In genomic region chr17:35514756-35515155, GRCm38 (mm10) we compare ENCODE assay signal across 12 mouse cellular contexts. TPM values are rescaled to one million over a fixed set of nuclear protein-coding genes. Genes with fewer than 3 reads are reported as not detected.
DNase-seq lines count a peak whose midpoint lies in the region; ATAC-seq and TF ChIP-seq lines count a peak whose summit lies in the region.
"Had no signal": no experiment of that assay in that cellular context is flagged by ENCODE, and none has a peak within 500 bp of the region (broad histone marks: within the 10 kb centered on the region; RNA-seq: fewer than 3 reads in every experiment).

No protein-coding gene starts in this region.

- intact Hi-C loops in heart, adult 2 months (cut with DNase I): loop anchor here (2.0 kb wide), 1 partner anchor 30 kb away; no protein-coding TSS in a partner anchor

- DNase-seq in heart, embryonic 10.5 days (ENCODE audit: low spot score): no peak
- DNase-seq in heart, adult 2 months: no peak
- DNase-seq in liver, embryonic 14.5 days (ENCODE audit: low read depth in 3 of 3, low spot score in 3 of 3): no peak
- no peak for DNase-seq in adrenal gland, adult 2 months
- DNase-seq in testis, postnatal 14 days (ENCODE audit: low spot score): no peak
- DNase-seq in left cerebral cortex, adult 11 months (ENCODE audit: low spot score): no peak
- DNase-seq: adrenal gland, postnatal 36 days had no signal

- H3K4me1 ChIP-seq in heart, embryonic 10.5 days: peaks cover 35% of the 10 kb centered on the region
- 0 out of 2 replicates have a peak, but pooled peaks cover 1% of the 10 kb centered on the region for H3K4me1 ChIP-seq in heart, adult 2 months (ENCODE audit: control insufficient read depth, insufficient read depth, low read length)
- peaks cover 77% of the 10 kb centered on the region for H3K4me1 ChIP-seq in E14TG2a.4 (replicated peaks; ENCODE audit: low read depth, low read length)
- peaks cover 36% of the 10 kb centered on the region for H3K4me1 ChIP-seq in forebrain, embryonic 13.5 days
- H3K4me1 ChIP-seq in liver, embryonic 14.5 days (replicated peaks; ENCODE audit: control insufficient read depth in 2 of 2, insufficient read depth in 2 of 2, low read length in 1 of 2): peaks cover 5 to 16% of the 10 kb centered on the region in 2 experiments

- peaks cover 3% of the 10 kb centered on the region; the same call in 1 of the 2 replicates for H3K27me3 ChIP-seq in heart, embryonic 10.5 days (ENCODE audit: insufficient read depth, poor library complexity, severe bottlenecking)
- no peaks in the 10 kb centered on the region for H3K27me3 ChIP-seq in heart, adult 2 months (ENCODE audit: control insufficient read depth, insufficient read depth, low read length)
- no peaks in the 10 kb centered on the region for H3K27me3 ChIP-seq in E14TG2a.4 (ENCODE audit: insufficient read depth, low read length)
- H3K27me3 ChIP-seq in forebrain, embryonic 13.5 days: no peaks in the 10 kb centered on the region
- no peaks in the 10 kb centered on the region for H3K27me3 ChIP-seq in liver, embryonic 14.5 days (ENCODE audit: control insufficient read depth, insufficient read depth, low read length)

- H3K36me3 ChIP-seq in heart, embryonic 10.5 days: peaks cover 18% of the 10 kb centered on the region; the same call in 1 of the 2 replicates
- H3K36me3 ChIP-seq in heart, adult 2 months (ENCODE audit: control insufficient read depth, insufficient read depth, low read length): no peaks in the 10 kb centered on the region
- H3K36me3 ChIP-seq in E14TG2a.4 (ENCODE audit: insufficient read depth, low read length): peaks cover 66% of the 10 kb centered on the region
- 0 out of 2 replicates have a peak, but pooled peaks cover 2% of the 10 kb centered on the region for H3K36me3 ChIP-seq in forebrain, embryonic 13.5 days (ENCODE audit: poor library complexity, severe bottlenecking)
- peaks cover 10% of the 10 kb centered on the region for H3K36me3 ChIP-seq in liver, embryonic 14.5 days (replicated peaks; ENCODE audit: control insufficient read depth, insufficient read depth, low read depth)

- H3K9ac ChIP-seq in heart, adult 2 months (ENCODE audit: low read depth, low read length): no peak overlapping the region
- peak overlapping the region; percentile 68 for H3K9ac ChIP-seq in forebrain, embryonic 13.5 days
- peak overlapping the region; percentile 67 for H3K9ac ChIP-seq in liver, embryonic 14.5 days (replicated peaks)

- peak overlapping the region; percentile 72 for H3K4me2 ChIP-seq in forebrain, embryonic 13.5 days
- peak overlapping the region; percentile 85 for H3K4me2 ChIP-seq in liver, embryonic 14.5 days (ENCODE audit: low read depth)

- no peaks in the 10 kb centered on the region for H3K79me2 ChIP-seq in heart, adult 2 months (replicated peaks; ENCODE audit: control insufficient read depth, insufficient read depth, low read length)

- no peaks in the 10 kb centered on the region for H3K9me3 ChIP-seq in heart, embryonic 10.5 days
- H3K9me3 ChIP-seq in E14TG2a.4 (ENCODE audit: low read length): no peaks in the 10 kb centered on the region
- H3K9me3 ChIP-seq in forebrain, embryonic 13.5 days (replicated peaks): no peaks in the 10 kb centered on the region
- H3K9me3 ChIP-seq in liver, embryonic 14.5 days (ENCODE audit: control insufficient read depth, low read length): no peaks in the 10 kb centered on the region
- H3K9me3 ChIP-seq: megakaryocyte, embryonic 14.5 days had no signal

- H3K4me3 ChIP-seq in heart, embryonic 10.5 days: peak overlapping the region; percentile 3; the same call in 1 of the 2 replicates
- no peak overlapping the region for H3K4me3 ChIP-seq in heart, adult 2 months
- H3K4me3 ChIP-seq in E14TG2a.4 (replicated peaks; ENCODE audit: low read length): peak overlapping the region; percentile 82
- H3K4me3 ChIP-seq in forebrain, embryonic 13.5 days: peak overlapping the region; percentile 59
- H3K4me3 ChIP-seq in liver, embryonic 14.5 days (ENCODE audit: insufficient read depth in 1 of 2, low read depth in 2 of 2, low read length in 2 of 2): peak overlapping the region; percentile 76 to 96
- H3K4me3 ChIP-seq: megakaryocyte, embryonic 14.5 days had no signal

- TF ChIP-seq POLR2A in heart, adult 2 months (IDR thresholded peaks at IDR 0.05; ENCODE audit: insufficient read depth, low read depth, low read length): no peak

- WGBS in heart, embryonic 10.5 days: 59% methylated on average over 6 of the region's 6 CpGs
- WGBS in heart, adult 2 months: 72% methylated on average over 6 of the region's 6 CpGs
- WGBS in forebrain, embryonic 13.5 days: 76% methylated on average over 6 of the region's 6 CpGs
- WGBS in liver, embryonic 14.5 days (ENCODE audit: insufficient replicate concordance): 74% methylated on average over 6 of the region's 6 CpGs

- no peak for TF ChIP-seq CTCF in heart, adult 2 months (IDR thresholded peaks at IDR 0.05)
- no peak for TF ChIP-seq CTCF in E14TG2a.4 (conservative IDR thresholded peaks at IDR 0.05; ENCODE audit: low read length)
- no peak for TF ChIP-seq CTCF in liver, embryonic 14.5 days (IDR thresholded peaks at IDR 0.05; ENCODE audit: low read depth)

- H3K27ac ChIP-seq in heart, embryonic 10.5 days: 0 out of 2 replicates have a peak overlapping the region, but pooled peaks have one; percentile 10
- no peak overlapping the region for H3K27ac ChIP-seq in heart, adult 2 months
- no peak overlapping the region for H3K27ac ChIP-seq in forebrain, embryonic 13.5 days
- H3K27ac ChIP-seq in liver, embryonic 14.5 days: no peak overlapping the region

- no peak for TF ChIP-seq EP300 in heart, adult 2 months (IDR thresholded peaks at IDR 0.05; ENCODE audit: insufficient read depth, low read depth, low read length)
- no peak for TF ChIP-seq EP300 in liver, embryonic 14.5 days (IDR thresholded peaks at IDR 0.05; ENCODE audit: low read depth)

- ATAC-seq in forebrain, embryonic 13.5 days: no peak
- no peak for ATAC-seq in liver, embryonic 14.5 days (ENCODE audit: insufficient read depth)

RNA-seq across cellular contexts. Expression of gene Tcf19, which starts 1.9 kb away (rescaled TPM):
- polyA plus RNA-seq in heart, embryonic 10.5 days (2016; fragmentation: Nextera tagmentation; extraction: Ambion mirVana): 43.1 and 43.8 TPM in 2 replicates
- 1 to 10 TPM; 2.0 to 2.4 TPM for total RNA-seq in heart, adult 2 months (2021)
- 3.0 and 3.5 TPM in 2 replicates for polyA plus RNA-seq in heart, adult 2 months (2012; rRNA removed)
- polyA plus RNA-seq in forebrain, embryonic 13.5 days (2015; fragmentation: Nextera tagmentation; extraction: Ambion mirVana): 54.4 and 55.5 TPM in 2 replicates
- polyA plus RNA-seq in liver, embryonic 14.5 days (2012; rRNA removed): 30.0 and 30.5 TPM in 2 replicates
- 46.0 and 46.2 TPM in 2 replicates for polyA plus RNA-seq in liver, embryonic 14.5 days (2014; fragmentation: Nextera tagmentation; extraction: Ambion mirVana)
- total RNA-seq in adrenal gland, adult 2 months (2021): 1 to 10 TPM; 4.6 to 5.0 TPM
- polyA plus RNA-seq in adrenal gland, adult 2 months (2012; rRNA removed): 7.6 and 9.5 TPM in 2 replicates

RNA-seq across cellular contexts. Expression of gene Cchcr1, which starts 2.1 kb away (rescaled TPM):
- polyA plus RNA-seq in heart, embryonic 10.5 days (2016; fragmentation: Nextera tagmentation; extraction: Ambion mirVana): 17.2 and 17.9 TPM in 2 replicates
- total RNA-seq in heart, adult 2 months (2021): 1 to 10 TPM; 1.9 to 2.2 TPM
- 3.7 and 3.8 TPM in 2 replicates for polyA plus RNA-seq in heart, adult 2 months (2012; rRNA removed)
- 11.7 and 13.8 TPM in 2 replicates for polyA plus RNA-seq in forebrain, embryonic 13.5 days (2015; fragmentation: Nextera tagmentation; extraction: Ambion mirVana)
- polyA plus RNA-seq in liver, embryonic 14.5 days (2012; rRNA removed): 7.5 and 9.4 TPM in 2 replicates
- 3.8 and 4.9 TPM in 2 replicates for polyA plus RNA-seq in liver, embryonic 14.5 days (2014; fragmentation: Nextera tagmentation; extraction: Ambion mirVana)
- total RNA-seq in adrenal gland, adult 2 months (2021): 1 to 10 TPM; 6.2 to 8.0 TPM
- polyA plus RNA-seq in adrenal gland, adult 2 months (2012; rRNA removed): 2.9 and 3.9 TPM in 2 replicates

RNA-seq across cellular contexts. Expression of gene Pou5f1, which starts 8.9 kb away (rescaled TPM):
- 0.09 TPM in 1 of 2 replicates, not detected in the other for polyA plus RNA-seq in heart, embryonic 10.5 days (2016; fragmentation: Nextera tagmentation; extraction: Ambion mirVana)
- total RNA-seq in heart, adult 2 months (2021): not detected
- not detected in 2 replicates for polyA plus RNA-seq in heart, adult 2 months (2012; rRNA removed)
- not detected in 2 replicates for polyA plus RNA-seq in forebrain, embryonic 13.5 days (2015; fragmentation: Nextera tagmentation; extraction: Ambion mirVana)
- polyA plus RNA-seq in liver, embryonic 14.5 days (2012; rRNA removed): not detected in 2 replicates
- polyA plus RNA-seq in liver, embryonic 14.5 days (2014; fragmentation: Nextera tagmentation; extraction: Ambion mirVana): not detected in 2 replicates
- not detected for total RNA-seq in adrenal gland, adult 2 months (2021)
- polyA plus RNA-seq in adrenal gland, adult 2 months (2012; rRNA removed): not detected in 2 replicates
- polyA plus RNA-seq: C2C12; spleen, adult 2 months had no signal

RNA-seq across cellular contexts. Expression of gene Psors1c2, which starts 18.2 kb away (rescaled TPM):
- polyA plus RNA-seq in heart, embryonic 10.5 days (2016; fragmentation: Nextera tagmentation; extraction: Ambion mirVana): 0.81 and 1.1 TPM in 2 replicates
- total RNA-seq in heart, adult 2 months (2021): not detected
- polyA plus RNA-seq in heart, adult 2 months (2012; rRNA removed): not detected in 2 replicates
- 1.4 and 2.1 TPM in 2 replicates for polyA plus RNA-seq in forebrain, embryonic 13.5 days (2015; fragmentation: Nextera tagmentation; extraction: Ambion mirVana)
- 0.05 and 0.09 TPM in 2 replicates for polyA plus RNA-seq in liver, embryonic 14.5 days (2012; rRNA removed)
- polyA plus RNA-seq in liver, embryonic 14.5 days (2014; fragmentation: Nextera tagmentation; extraction: Ambion mirVana): not detected in 2 replicates
- total RNA-seq in adrenal gland, adult 2 months (2021): not detected
- polyA plus RNA-seq in adrenal gland, adult 2 months (2012; rRNA removed): not detected in 2 replicates
- total RNA-seq: adrenal gland, postnatal 36 days had no signal

RNA-seq across cellular contexts. Expression of gene Cdsn, which starts 37.2 kb away (rescaled TPM):
- 0.20 and 0.63 TPM in 2 replicates for polyA plus RNA-seq in heart, embryonic 10.5 days (2016; fragmentation: Nextera tagmentation; extraction: Ambion mirVana)
- total RNA-seq in heart, adult 2 months (2021): under 1 TPM; 0.27 to 0.29 TPM
- 0.94 and 1.1 TPM in 2 replicates for polyA plus RNA-seq in heart, adult 2 months (2012; rRNA removed)
- not detected in 2 replicates for polyA plus RNA-seq in forebrain, embryonic 13.5 days (2015; fragmentation: Nextera tagmentation; extraction: Ambion mirVana)
- polyA plus RNA-seq in liver, embryonic 14.5 days (2012; rRNA removed): not detected in 2 replicates
- not detected in 2 replicates for polyA plus RNA-seq in liver, embryonic 14.5 days (2014; fragmentation: Nextera tagmentation; extraction: Ambion mirVana)
- under 1 TPM; 0.20 to 0.62 TPM for total RNA-seq in adrenal gland, adult 2 months (2021)
- 7.3 and 7.4 TPM in 2 replicates for polyA plus RNA-seq in adrenal gland, adult 2 months (2012; rRNA removed)
